Mouse (Mus musculus) embryonic fibroblast, embryonic 13.5 days (primary cell): ENCODE data around the gene Rab4b.

Source experiments
- CTCF ChIP-seq: IDR thresholded peaks from 2 replicates; pipeline ENCODE4 v1.5.1; 2011; ENCODE audit warnings: mild to moderate bottlenecking, control low read depth, low read length, moderate library complexity, borderline replicate concordance; ENCODE audit not compliant: insufficient read depth
- POLR2A ChIP-seq: IDR thresholded peaks from 2 replicates; pipeline ENCODE4 v1.6.1; 2011; ENCODE audit warnings: low read depth, mild to moderate bottlenecking, control low read depth, low read length, moderate library complexity

GRCm38 (mm10) chr7:27124305-27124832, 54.3 kb downstream of the Rab4b start:
- TF ChIP-seq POLR2A = no peak
- no peak for TF ChIP-seq CTCF
